Mouse (Mus musculus) gastrocnemius, postnatal 10 days (tissue): Measurements from ENCODE around the gene Egfl8. TPM values are rescaled to one million over a fixed set of nuclear protein-coding genes. Genes with fewer than 3 reads are reported as not detected.

ENCODE experiments used
- DNase-seq: peaks from one replicate; pipeline ENCODE4 v3.0.0; 2021; ENCODE audit warnings: mixed read lengths
- total RNA-seq, 2 experiments: library from RNA; stranded (reverse); gene quantifications; 2 replicates each; pipeline ENCODE4 v1.2.3; 2021

Gene Egfl8
- total RNA-seq, 2 experiments from 2014 or later: 13.8 to 15.2 TPM

DNA sequence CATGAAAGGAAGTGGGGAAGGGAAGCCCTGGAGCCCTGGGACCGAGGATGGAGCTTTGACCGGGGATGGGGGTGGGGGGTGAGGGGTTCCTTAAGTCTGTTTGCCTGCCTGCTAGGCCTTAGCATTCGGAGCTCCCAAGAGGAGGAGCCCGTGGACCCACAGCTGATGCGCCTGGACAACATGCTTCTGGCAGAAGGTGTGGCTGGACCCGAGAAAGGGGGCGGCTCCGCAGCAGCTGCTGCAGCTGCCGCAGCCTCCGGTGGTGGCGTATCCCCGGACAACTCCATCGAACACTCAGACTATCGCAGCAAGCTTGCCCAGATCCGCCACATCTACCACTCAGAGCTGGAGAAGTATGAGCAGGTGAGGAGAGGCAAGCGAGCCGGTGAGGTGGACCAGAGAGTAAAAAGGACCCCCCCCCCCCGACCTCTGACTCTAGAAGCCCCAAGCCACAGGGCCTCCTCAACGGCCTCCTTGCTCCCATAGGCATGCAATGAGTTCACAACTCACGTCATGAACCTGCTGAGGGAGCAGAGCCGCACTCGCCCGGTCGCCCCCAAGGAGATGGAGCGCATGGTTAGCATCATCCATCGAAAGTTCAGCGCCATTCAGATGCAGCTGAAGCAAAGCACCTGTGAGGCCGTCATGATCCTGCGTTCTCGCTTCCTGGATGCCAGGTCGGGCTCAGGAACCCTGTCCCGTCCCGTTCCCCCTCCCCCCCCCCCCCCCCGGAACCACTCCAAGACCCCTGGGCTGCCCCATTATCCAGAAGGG is 21.8 kb downstream of the Egfl8 start:
- peak; percentile 42 for DNase-seq

- peak; percentile 39 for DNase-seq
Measured at GRCm38 (mm10) chr17:34592581-34593549, 22.9 kb downstream of the Egfl8 start.

DNA sequence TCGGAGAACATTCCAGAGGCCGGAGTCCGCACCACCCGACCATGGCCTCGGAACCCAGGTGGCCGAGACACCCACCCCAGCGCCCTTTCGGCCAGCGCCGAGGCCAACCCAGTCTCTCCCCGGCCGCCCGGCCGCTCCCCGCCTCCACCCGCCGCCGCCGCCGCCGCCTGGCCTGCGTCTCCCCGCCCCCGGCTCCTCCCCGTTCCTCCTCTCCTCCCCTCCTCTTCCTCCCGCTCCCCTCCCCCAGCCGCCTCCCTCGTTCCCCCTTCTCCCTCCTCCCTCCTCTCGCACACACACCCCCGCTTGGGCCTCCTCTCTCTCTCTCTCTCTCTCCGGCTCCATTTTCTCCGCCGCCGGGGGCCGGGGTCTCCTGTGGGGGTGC is 23.8 kb downstream of the Egfl8 start:
- peak; percentile 94 for DNase-seq

DNA sequence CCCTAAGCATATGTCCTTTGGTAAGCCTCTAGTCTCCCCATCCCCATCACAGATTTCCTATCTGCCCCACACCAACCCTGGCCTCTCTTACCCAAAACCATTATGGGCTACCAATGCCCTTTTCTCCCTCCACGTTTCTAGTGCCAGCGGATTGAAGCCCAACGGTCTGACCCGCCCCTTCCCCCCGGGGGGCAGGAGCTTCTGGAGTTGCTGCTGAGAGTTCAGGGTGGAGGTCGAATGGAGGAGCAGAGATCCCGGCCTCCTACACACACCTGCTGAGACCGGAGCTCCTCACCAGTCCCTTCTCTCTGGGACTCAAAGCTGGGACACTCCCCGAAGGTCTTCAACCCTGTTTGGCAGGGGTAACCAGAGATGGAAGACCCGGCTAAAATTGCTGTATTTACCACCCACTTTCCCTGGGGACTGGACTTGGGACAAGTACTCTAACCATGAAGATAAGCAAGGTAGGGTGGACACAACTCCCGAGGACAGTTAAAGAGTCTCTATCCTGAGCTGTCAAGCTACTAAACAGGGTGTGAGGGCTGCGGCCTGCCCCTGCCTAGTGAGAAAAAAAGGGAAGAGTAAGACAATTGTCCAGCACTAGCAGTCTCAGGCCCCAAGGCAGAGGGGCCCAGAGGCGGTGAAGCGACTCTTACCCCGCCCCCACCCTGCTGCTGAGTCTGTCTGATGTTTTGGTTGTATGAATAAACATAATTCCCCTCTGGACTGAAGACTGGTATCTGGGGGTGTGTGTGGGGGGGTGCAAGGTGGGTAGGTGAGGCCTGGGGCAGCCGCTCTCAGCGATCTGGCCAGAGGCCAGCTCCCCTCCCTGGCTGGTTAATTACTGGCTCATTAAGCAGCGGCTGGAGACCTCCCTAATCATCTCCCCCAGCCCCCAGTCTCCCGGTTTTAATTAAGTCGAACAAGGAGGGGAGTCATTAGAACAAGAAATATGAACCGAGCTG is 24.5 kb downstream of the Egfl8 start, which contains the start of gene Pbx2:
Gene Pbx2, plus strand, starts transcription at position 238 of the 965 bp plus-strand sequence.
- DNase-seq: no peak

GRCm38 (mm10) chr17:34590154-34590987 is 25.4 kb downstream of the Egfl8 start:
- no peak for DNase-seq

GRCm38 (mm10) chr17:34589681-34590101 is 26.1 kb downstream of the Egfl8 start, which contains the start of gene Gpsm3:
Gene Gpsm3, plus strand, starts transcription at chr17:34589806.
- DNase-seq: peak; percentile 65

DNA sequence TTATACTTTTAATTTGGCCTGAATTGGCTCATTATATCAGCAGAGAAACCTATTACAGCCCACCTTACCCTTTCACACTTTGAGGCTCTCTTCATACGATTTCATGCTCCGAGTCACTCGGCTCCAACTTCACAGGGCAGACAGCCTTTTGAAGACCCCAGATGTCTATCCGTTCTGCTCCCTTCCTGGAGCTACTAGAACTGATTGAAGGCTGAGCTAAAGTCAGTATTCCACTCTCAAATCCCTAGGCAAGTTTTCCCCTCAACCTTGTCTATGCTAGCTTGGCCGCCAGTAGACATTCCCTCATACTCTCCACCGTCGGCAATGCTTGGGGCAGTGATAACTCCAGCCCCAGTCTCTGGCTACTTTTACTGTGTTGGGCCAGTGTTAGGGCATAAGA is 26.6 kb downstream of the Egfl8 start:
- no peak for DNase-seq

DNA sequence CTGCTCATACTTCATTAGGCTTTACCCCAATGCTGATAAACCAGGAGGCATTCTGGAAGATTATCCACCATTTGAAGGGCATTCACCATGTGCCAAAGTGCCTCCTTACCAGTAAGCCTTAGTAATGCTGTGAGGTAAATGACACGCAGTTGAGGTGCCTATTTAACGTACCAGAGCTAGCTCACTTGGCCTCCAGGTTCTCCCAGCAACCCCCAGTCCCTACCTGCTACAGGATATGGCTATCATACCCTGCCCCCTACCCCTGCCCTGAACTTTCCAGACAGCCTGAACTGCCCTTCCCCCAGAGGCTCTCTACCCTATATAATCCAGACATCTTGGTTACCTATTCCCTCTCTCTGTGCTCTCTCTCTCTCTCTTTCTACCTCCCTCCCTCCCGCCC is 27.0 kb downstream of the Egfl8 start:
- no peak for DNase-seq

- no peak for DNase-seq
Measured at GRCm38 (mm10) chr17:34587814-34588213, 28.0 kb downstream of the Egfl8 start.

DNA sequence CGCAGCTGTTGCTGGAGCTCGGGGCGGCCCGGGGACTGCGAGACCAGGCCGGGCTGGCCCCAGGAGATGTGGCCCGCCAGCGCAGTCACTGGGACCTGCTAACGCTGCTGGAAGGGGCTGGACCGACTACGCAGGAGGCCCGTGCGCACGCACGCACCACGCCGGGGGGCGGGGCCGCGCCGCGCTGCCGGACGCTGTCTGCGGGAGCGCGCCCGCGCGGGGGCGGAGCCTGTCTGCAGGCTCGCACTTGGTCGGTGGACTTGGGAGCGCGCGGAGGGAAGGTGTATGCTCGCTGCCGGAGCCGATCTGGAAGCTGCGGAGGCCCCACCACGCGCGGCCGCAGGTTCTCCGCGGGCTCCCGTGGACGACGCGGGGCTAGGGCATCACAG is 28.4 kb downstream of the Egfl8 start:
- peak; percentile 98 for DNase-seq

GRCm38 (mm10) chr17:34586796-34587422 is 28.9 kb downstream of the Egfl8 start:
- peak; percentile 90 for DNase-seq

DNA sequence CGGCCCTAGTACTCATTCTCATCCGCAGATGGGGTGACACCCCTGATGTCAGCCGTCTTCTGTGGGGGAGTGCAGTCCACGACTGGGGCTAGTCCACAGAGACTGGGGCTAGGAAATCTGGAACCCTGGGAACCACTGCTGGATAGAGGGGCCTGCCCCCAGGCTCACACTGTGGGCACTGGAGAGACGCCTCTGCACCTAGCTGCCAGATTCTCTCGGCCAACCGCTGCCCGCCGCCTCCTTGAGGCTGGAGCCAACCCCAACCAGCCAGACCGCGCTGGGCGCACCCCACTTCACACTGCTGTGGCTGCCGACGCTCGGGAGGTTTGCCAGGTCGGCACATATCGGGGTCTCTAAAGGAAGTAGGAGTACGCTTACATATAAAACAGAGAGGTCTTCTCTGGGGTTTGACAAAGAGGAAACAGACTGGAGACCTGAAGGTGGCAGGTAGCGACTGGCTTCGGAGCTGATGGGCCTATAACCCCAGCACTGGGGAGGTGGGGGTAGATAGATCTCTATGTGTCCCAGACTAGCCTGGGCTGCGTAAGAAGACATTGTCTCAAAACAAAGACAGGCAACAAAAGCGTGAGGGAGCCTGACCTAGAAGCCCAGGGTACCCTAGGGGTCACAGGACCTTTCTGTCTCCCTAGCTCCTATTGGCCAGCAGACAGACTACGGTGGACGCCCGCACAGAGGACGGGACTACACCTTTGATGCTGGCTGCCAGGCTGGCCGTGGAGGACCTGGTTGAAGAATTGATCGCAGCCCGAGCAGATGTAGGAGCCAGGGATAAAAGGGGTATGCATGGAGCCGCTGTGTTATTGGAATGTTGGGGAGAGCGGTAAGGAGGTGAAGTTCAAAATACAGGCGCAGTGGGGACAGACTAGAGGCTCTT is 29.6 kb downstream of the Egfl8 start:
- DNase-seq: no peak

- no peak for DNase-seq
Measured at GRCm38 (mm10) chr17:34585121-34585520, 30.6 kb downstream of the Egfl8 start.

GRCm38 (mm10) chr17:34583819-34584218 is 32.0 kb downstream of the Egfl8 start:
- DNase-seq: no peak

GRCm38 (mm10) chr17:34583397-34583796 is 32.4 kb downstream of the Egfl8 start:
- no peak for DNase-seq

DNA sequence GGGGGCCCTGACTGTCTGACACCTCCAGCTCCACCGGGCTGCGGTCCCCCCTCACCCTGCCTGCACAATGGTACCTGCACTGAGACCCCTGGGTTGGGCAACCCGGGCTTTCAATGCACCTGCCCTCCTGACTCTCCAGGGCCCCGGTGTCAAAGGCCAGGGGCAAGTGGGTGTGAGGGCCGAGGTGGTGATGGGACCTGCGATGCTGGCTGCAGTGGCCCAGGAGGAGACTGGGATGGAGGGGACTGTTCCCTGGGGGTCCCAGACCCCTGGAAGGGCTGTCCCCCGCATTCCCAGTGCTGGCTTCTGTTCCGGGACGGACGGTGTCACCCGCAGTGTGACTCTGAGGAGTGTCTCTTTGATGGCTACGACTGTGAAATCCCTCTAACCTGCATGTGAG is 33.2 kb downstream of the Egfl8 start:
- no peak for DNase-seq

- DNase-seq: no peak
Measured at GRCm38 (mm10) chr17:34578070-34578469, 37.7 kb downstream of the Egfl8 start.

DNA sequence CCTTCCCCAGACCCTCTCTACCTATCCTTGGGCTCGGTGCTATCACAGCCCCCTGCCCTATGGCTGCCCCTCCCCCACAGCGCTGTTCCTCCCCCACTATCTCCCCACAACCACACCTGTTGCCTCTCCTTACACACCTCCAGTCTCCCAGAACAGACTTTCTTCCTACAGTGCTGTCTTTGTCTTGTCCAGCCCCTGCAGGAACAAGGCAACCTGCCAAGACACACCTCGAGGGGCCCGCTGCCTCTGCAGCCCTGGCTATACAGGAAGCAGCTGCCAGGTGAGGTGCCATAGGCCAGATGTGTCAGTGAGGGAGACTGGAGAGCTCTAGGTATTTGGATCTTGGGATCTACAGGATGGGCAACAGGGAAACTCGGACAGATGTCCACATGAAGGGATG is 39.2 kb downstream of the Egfl8 start:
- DNase-seq: no peak

- DNase-seq: no peak
Measured at GRCm38 (mm10) chr17:34572361-34572760, 43.4 kb downstream of the Egfl8 start.
